Mouse (Mus musculus): ENCODE results near the gene Klri1. TPM values are rescaled to one million over a fixed set of nuclear protein-coding genes. Genes with fewer than 3 reads are reported as not detected.
A peak's percentile ranks its signal among the peaks of the same experiment; 100 is the strongest.
"Not testable (repeated sequence)": the region's sequence is repeated elsewhere in the genome, so short reads cannot be mapped to it uniquely, and the experiment has no call there.

The Klri1 gene
- polyA plus RNA-seq, 1 experiment = not detected

DNA sequence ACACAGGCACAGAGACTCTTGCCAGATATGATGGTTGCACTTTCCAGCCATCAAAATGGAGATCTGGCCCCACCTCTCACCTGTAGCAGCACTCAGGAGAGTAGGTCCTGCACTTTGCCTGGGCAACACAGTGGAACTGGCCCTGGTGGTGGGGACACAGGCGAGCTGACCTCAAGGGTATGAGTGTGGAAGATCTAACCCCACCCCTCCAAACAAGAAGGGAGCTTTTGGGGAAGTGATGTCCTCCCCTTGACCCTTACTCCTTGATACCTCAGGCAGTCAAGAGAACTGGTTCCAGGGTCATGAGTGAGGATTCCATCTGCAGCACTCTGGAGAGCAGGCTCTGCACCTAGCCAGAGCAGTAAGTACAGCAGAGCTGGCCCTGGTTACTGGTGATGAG, 4.5 kb upstream of the Klri1 start:
- TF ChIP-seq CTCF (conservative IDR thresholded peaks at IDR 0.05; ENCODE audit: insufficient read depth, insufficient read length, low read depth, low read length) = no peak
- TF ChIP-seq POLR2A (IDR thresholded peaks at IDR 0.05; ENCODE audit: low read depth, low read length) = no peak
- H3K27me3 ChIP-seq (replicated peaks; ENCODE audit: control insufficient read depth, insufficient read depth, low read length) = no peaks in the 10 kb centered on the region
- DNase-seq = no peak
- no peaks in the 10 kb centered on the region for H3K36me3 ChIP-seq (ENCODE audit: control insufficient read depth, insufficient read depth, low read length)
- no peak overlapping the region for H3K27ac ChIP-seq (ENCODE audit: insufficient read depth, low read depth, low read length)
- H3K4me1 ChIP-seq (ENCODE audit: control insufficient read depth, insufficient read depth, low read length) = no peaks in the 10 kb centered on the region
- no peak overlapping the region for H3K4me3 ChIP-seq (ENCODE audit: insufficient read depth, low read depth, low read length)
- WGBS = 79% methylated on average over 1 of the region's 1 CpGs

- H3K4me3 ChIP-seq (ENCODE audit: insufficient read depth, low read depth, low read length) = no peak overlapping the region
- no peaks in the 10 kb centered on the region for H3K27me3 ChIP-seq (replicated peaks; ENCODE audit: control insufficient read depth, insufficient read depth, low read length)
- H3K27ac ChIP-seq (ENCODE audit: insufficient read depth, low read depth, low read length) = no peak overlapping the region
- H3K4me1 ChIP-seq (ENCODE audit: control insufficient read depth, insufficient read depth, low read length) = no peaks in the 10 kb centered on the region
- no peaks in the 10 kb centered on the region for H3K36me3 ChIP-seq (ENCODE audit: control insufficient read depth, insufficient read depth, low read length)
- 5% methylated on average over 3 of the region's 3 CpGs for WGBS
- no peak for DNase-seq
- TF ChIP-seq CTCF (conservative IDR thresholded peaks at IDR 0.05; ENCODE audit: insufficient read depth, insufficient read length, low read depth, low read length) (no peak), POLR2A (IDR thresholded peaks at IDR 0.05; ENCODE audit: low read depth, low read length) (no peak)
These were observed 3.6 kb upstream of the Klri1 start for GRCm38 (mm10) chr6:129720487-129720886.

- H3K36me3 ChIP-seq (ENCODE audit: control insufficient read depth, insufficient read depth, low read length) = no peaks in the 10 kb centered on the region
- H3K27ac ChIP-seq (ENCODE audit: insufficient read depth, low read depth, low read length) = no peak overlapping the region
- no peaks in the 10 kb centered on the region for H3K27me3 ChIP-seq (replicated peaks; ENCODE audit: control insufficient read depth, insufficient read depth, low read length)
- H3K4me3 ChIP-seq (ENCODE audit: insufficient read depth, low read depth, low read length) = no peak overlapping the region
- no peak for TF ChIP-seq CTCF (conservative IDR thresholded peaks at IDR 0.05; ENCODE audit: insufficient read depth, insufficient read length, low read depth, low read length)
- no peak for TF ChIP-seq POLR2A (IDR thresholded peaks at IDR 0.05; ENCODE audit: low read depth, low read length)
- DNase-seq = peak; percentile 5
- 13% methylated on average over 1 of the region's 1 CpGs for WGBS
- no peaks in the 10 kb centered on the region for H3K4me1 ChIP-seq (ENCODE audit: control insufficient read depth, insufficient read depth, low read length)
These were observed 3.4 kb downstream of the Klri1 start for GRCm38 (mm10) chr6:129713566-129713965.

DNA sequence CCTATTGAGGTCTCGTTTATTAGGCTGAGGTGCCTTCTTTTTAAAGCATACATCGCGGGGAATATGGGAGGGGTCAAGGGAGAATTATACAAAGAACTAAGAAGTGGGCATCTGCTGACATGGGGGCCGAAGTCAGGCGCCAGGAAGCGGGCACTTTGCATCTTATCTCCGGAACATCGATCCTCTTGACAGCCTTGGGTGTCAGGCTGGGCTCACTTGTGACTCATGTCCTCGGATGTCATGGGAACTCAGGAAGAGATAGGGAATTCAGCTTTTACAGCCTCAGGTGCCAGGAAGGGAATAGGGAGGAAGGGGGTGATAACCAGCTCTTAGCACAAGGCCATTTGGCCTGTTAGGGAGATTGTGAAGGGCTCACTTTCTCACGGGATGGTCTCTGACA, 25.5 kb downstream of the Klri1 start:
- 52% methylated on average over 10 of the region's 10 CpGs for WGBS
- H3K4me1 ChIP-seq (ENCODE audit: control insufficient read depth, insufficient read depth, low read length); DNase-seq: not testable (repeated sequence)

GRCm38 (mm10) chr6:129680379-129680778, 36.6 kb downstream of the Klri1 start:
- TF ChIP-seq CTCF (conservative IDR thresholded peaks at IDR 0.05; ENCODE audit: insufficient read depth, insufficient read length, low read depth, low read length) = no peak
- no peak for TF ChIP-seq POLR2A (IDR thresholded peaks at IDR 0.05; ENCODE audit: low read depth, low read length)
- Histone ChIP-seq H3K27me3 (replicated peaks; ENCODE audit: control insufficient read depth, insufficient read depth, low read length) (no peaks in the 10 kb centered on the region), H3K4me1 (ENCODE audit: control insufficient read depth, insufficient read depth, low read length) (no peaks in the 10 kb centered on the region), H3K4me3 (ENCODE audit: insufficient read depth, low read depth, low read length) (no peak overlapping the region), H3K27ac (ENCODE audit: insufficient read depth, low read depth, low read length) (no peak overlapping the region), H3K36me3 (ENCODE audit: control insufficient read depth, insufficient read depth, low read length) (no peaks in the 10 kb centered on the region)
- 72% methylated on average over 1 of the region's 1 CpGs for WGBS
- DNase-seq = peak; percentile 5

More for the DNA sequence above, 25.5 kb downstream of the Klri1 start:
- not testable (repeated sequence) for H3K27ac ChIP-seq (ENCODE audit: insufficient read depth, low read depth, low read length); H3K27me3 ChIP-seq (replicated peaks; ENCODE audit: control insufficient read depth, insufficient read depth, low read length); H3K36me3 ChIP-seq (ENCODE audit: control insufficient read depth, insufficient read depth, low read length); H3K4me3 ChIP-seq (ENCODE audit: insufficient read depth, low read depth, low read length)

GRCm38 (mm10) chr6:129678873-129679272, 38.1 kb downstream of the Klri1 start, which contains the start of gene Klrc1:
TSS of gene Klrc1 (minus strand) at chr6:129678973.
- Histone ChIP-seq H3K4me3 (ENCODE audit: insufficient read depth, low read depth, low read length) (no peak within 1 kb of the TSS), H3K4me1 (ENCODE audit: control insufficient read depth, insufficient read depth, low read length) (no peaks in the 10 kb centered on the region), H3K36me3 (ENCODE audit: control insufficient read depth, insufficient read depth, low read length) (no peaks in the 10 kb centered on the region), H3K27ac (ENCODE audit: insufficient read depth, low read depth, low read length) (no peak within 1 kb of the TSS), H3K27me3 (replicated peaks; ENCODE audit: control insufficient read depth, insufficient read depth, low read length) (no peaks in the 10 kb centered on the region)
- no peak for DNase-seq
- TF ChIP-seq POLR2A (IDR thresholded peaks at IDR 0.05; ENCODE audit: low read depth, low read length) = no peak
- TF ChIP-seq CTCF (conservative IDR thresholded peaks at IDR 0.05; ENCODE audit: insufficient read depth, insufficient read length, low read depth, low read length) = no peak
- 80% methylated on average over 3 of the region's 3 CpGs for whole genome bisulfite sequencing

GRCm38 (mm10) chr6:129661301-129661700, 55.6 kb downstream of the Klri1 start:
- DNase-seq; H3K27ac ChIP-seq (ENCODE audit: insufficient read depth, low read depth, low read length); H3K4me1 ChIP-seq (ENCODE audit: control insufficient read depth, insufficient read depth, low read length); H3K36me3 ChIP-seq (ENCODE audit: control insufficient read depth, insufficient read depth, low read length); H3K27me3 ChIP-seq (replicated peaks; ENCODE audit: control insufficient read depth, insufficient read depth, low read length); H3K4me3 ChIP-seq (ENCODE audit: insufficient read depth, low read depth, low read length): not testable (repeated sequence)
- WGBS = no CpG with 5 or more reads among the region's 3 CpGs

DNA sequence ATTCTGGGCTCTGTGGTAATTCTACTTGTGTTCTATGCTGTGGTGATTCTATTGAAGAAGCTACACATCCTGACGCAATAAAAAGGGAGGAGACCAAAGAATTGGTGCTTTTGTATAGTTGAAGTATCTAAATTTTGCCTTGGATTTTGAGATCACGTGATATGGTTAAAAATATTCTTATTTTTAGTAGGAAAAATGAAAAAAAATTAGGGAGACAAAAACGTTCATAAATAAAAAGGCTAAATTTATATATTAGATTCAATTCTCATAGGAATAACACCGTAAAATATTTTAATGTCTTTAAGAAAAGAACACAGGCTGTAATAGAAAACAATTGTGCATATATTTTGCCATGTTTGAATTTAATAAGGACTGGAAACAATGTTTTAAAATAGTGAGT, 56.3 kb downstream of the Klri1 start, which contains the start of gene Klrc2:
Gene Klrc2 (minus strand): TSS at position 101 of the 400 bp plus-strand sequence.
- not testable (repeated sequence) for H3K4me1 ChIP-seq (ENCODE audit: control insufficient read depth, insufficient read depth, low read length); H3K4me3 ChIP-seq (ENCODE audit: insufficient read depth, low read depth, low read length); DNase-seq; H3K36me3 ChIP-seq (ENCODE audit: control insufficient read depth, insufficient read depth, low read length); H3K27ac ChIP-seq (ENCODE audit: insufficient read depth, low read depth, low read length); H3K27me3 ChIP-seq (replicated peaks; ENCODE audit: control insufficient read depth, insufficient read depth, low read length)
- 77% methylated on average over 4 of the region's 4 CpGs for WGBS

Other genes with a start within 250 kb of the Klri1 start
- gene Olr1, start 210.0 kb downstream of the Klri1 start, polyA plus RNA-seq (2012; rRNA removed) = 0.03 and 0.17 TPM in 2 replicates
- 124 and 212 TPM in 2 replicates for gene Tmem52b, start 204.6 kb downstream of the Klri1 start, polyA plus RNA-seq (2012; rRNA removed)
- gene Gabarapl1, start 184.0 kb downstream of the Klri1 start, polyA plus RNA-seq (2012; rRNA removed) = 648 and 804 TPM in 2 replicates
- 0.30 TPM in 1 of 2 replicates, not detected in the other for gene Klre1, start 139.2 kb downstream of the Klri1 start, polyA plus RNA-seq (2012; rRNA removed)
- gene Klrd1, start 125.3 kb downstream of the Klri1 start, polyA plus RNA-seq (2012; rRNA removed) = 0.72 TPM in 1 of 2 replicates, not detected in the other
- 0.18 and 0.41 TPM in 2 replicates for gene Klrk1, start 93.3 kb downstream of the Klri1 start, polyA plus RNA-seq (2012; rRNA removed)
- gene Klrc3, start 73.8 kb downstream of the Klri1 start, polyA plus RNA-seq (2012; rRNA removed) = 0.17 TPM in 1 of 2 replicates, not detected in the other
- 0.06 and 0.26 TPM in 2 replicates for gene Klrc2, start 56.4 kb downstream of the Klri1 start, polyA plus RNA-seq (2012; rRNA removed)
- 0.34 TPM in 1 of 2 replicates, not detected in the other for gene Klrc1, start 38.2 kb downstream of the Klri1 start, polyA plus RNA-seq (2012; rRNA removed)
- 0.01 and 0.06 TPM in 2 replicates for gene Klri2, start 23.4 kb upstream of the Klri1 start, polyA plus RNA-seq (2012; rRNA removed)
- not detected in 2 replicates for gene Gm156, start 67.1 kb upstream of the Klri1 start, polyA plus RNA-seq (2012; rRNA removed)
- gene Gm17631, start 145.5 kb upstream of the Klri1 start, polyA plus RNA-seq (2012; rRNA removed) = not detected in 2 replicates
- 0.11 TPM in 1 of 2 replicates, not detected in the other for gene Klra17, start 159.5 kb upstream of the Klri1 start, polyA plus RNA-seq (2012; rRNA removed)
- gene Klra5, start 200.5 kb upstream of the Klri1 start, polyA plus RNA-seq (2012; rRNA removed) = not detected in 2 replicates

Measured in kidney, adult 2 months (tissue).